25 mouse cellular contexts compared by ENCODE assay signal in the genomic region with DNA sequence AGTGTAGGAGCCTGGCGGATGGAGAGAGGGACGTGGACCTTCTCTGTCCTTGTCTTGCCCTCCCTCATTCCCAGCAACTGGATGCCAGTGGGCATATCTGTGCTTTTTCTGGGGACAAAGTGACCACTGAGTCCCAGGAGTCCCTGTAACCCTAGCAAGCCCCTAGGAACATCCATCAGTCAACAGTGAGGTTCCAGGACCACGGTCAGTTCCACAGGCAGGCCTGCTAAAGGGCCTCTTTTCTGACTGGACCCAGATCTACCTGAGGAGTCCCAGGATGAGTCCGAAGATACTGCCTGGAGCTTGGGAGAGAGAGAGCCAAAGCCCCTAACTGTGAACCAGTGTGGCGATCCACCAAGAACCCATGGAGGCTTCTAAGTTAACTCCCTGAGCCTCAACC. TPM values are rescaled to one million over a fixed set of nuclear protein-coding genes. Genes with fewer than 3 reads are reported as not detected.
A peak's percentile ranks its signal among the peaks of the same experiment; 100 is the strongest.
DNase-seq lines count a peak whose midpoint lies in the region; ATAC-seq and TF ChIP-seq lines count a peak whose summit lies in the region.
"Had no signal": no experiment of that assay in that cellular context is flagged by ENCODE, and none has a peak within 500 bp of the region (broad histone marks: within the 10 kb centered on the region; RNA-seq: fewer than 3 reads in every experiment).

No protein-coding gene starts in this region.

- H3K9me3 ChIP-seq in lung, embryonic 14.5 days (ENCODE audit: low read depth, low read length): no peaks in the 10 kb centered on the region
- no peaks in the 10 kb centered on the region for H3K9me3 ChIP-seq in embryonic facial prominence, embryonic 11.5 days (replicated peaks; ENCODE audit: control insufficient read depth, low read length)
- H3K9me3 ChIP-seq: heart, embryonic 15.5 days had no signal

- no peaks in the 10 kb centered on the region for H3K27me3 ChIP-seq in lung, embryonic 14.5 days (ENCODE audit: insufficient read depth, low read length)
- H3K27me3 ChIP-seq in embryonic facial prominence, embryonic 11.5 days (ENCODE audit: control insufficient read depth, insufficient read depth, low read length): no peaks in the 10 kb centered on the region
- peaks cover 54% of the 10 kb centered on the region for H3K27me3 ChIP-seq in myocyte (ENCODE audit: control insufficient read depth, insufficient read depth, insufficient read length)
- H3K27me3 ChIP-seq: embryonic facial prominence, embryonic 12.5 days; forebrain, embryonic 13.5 days had no signal

- no peak for TF ChIP-seq CTCF in lung, embryonic 14.5 days (IDR thresholded peaks at IDR 0.05; ENCODE audit: low read depth)
- no peak for TF ChIP-seq CTCF in lung, adult 2 months (IDR thresholded peaks at IDR 0.05; ENCODE audit: insufficient read depth, low read length)
- no peak for TF ChIP-seq CTCF in left cerebral cortex, adult 2 months (IDR thresholded peaks at IDR 0.05)

- no peaks in the 10 kb centered on the region for H3K79me2 ChIP-seq in myocyte (ENCODE audit: control insufficient read depth, insufficient read depth)

- H3K4me3 ChIP-seq in lung, embryonic 14.5 days (ENCODE audit: low read depth, low read length): no peak overlapping the region
- H3K4me3 ChIP-seq in lung, adult 2 months (replicated peaks; ENCODE audit: extremely low read depth, low read depth, low read length): no peak overlapping the region
- H3K4me3 ChIP-seq in embryonic facial prominence, embryonic 11.5 days (ENCODE audit: low read depth, low read length): no peak overlapping the region
- no peak overlapping the region for H3K4me3 ChIP-seq in myocyte
- H3K4me3 ChIP-seq in left cerebral cortex, adult 2 months: no peak overlapping the region
- H3K4me3 ChIP-seq: embryonic facial prominence, embryonic 12.5 days; forebrain, embryonic 13.5 days; gastrocnemius, adult 2 months; heart, adult 2 months; heart, embryonic 15.5 days; hindbrain, embryonic 13.5 days had no signal

- no peak for ATAC-seq in lung, embryonic 14.5 days (ENCODE audit: insufficient read depth)
- ATAC-seq in embryonic facial prominence, embryonic 11.5 days (replicated peaks; ENCODE audit: insufficient number of reproducible peaks, low FRiP score, low TSS enrichment, low read depth): no peak
- ATAC-seq: forebrain, embryonic 13.5 days; forebrain, postnatal 0 days; hindbrain, postnatal 0 days had no signal

- H3K36me3 ChIP-seq in lung, embryonic 14.5 days (ENCODE audit: insufficient read depth): no peaks in the 10 kb centered on the region
- no peaks in the 10 kb centered on the region for H3K36me3 ChIP-seq in embryonic facial prominence, embryonic 11.5 days (replicated peaks; ENCODE audit: control insufficient read depth, insufficient read depth, low read depth, low read length)
- H3K36me3 ChIP-seq in myocyte (ENCODE audit: control insufficient read depth, insufficient read depth): no peaks in the 10 kb centered on the region
- H3K36me3 ChIP-seq: embryonic facial prominence, embryonic 12.5 days had no signal

- WGBS in lung, embryonic 14.5 days: 63% methylated on average over 5 of the region's 5 CpGs
- WGBS in lung, adult 2 months: 61% methylated on average over 5 of the region's 5 CpGs
- WGBS in embryonic facial prominence, embryonic 11.5 days: 70% methylated on average over 5 of the region's 5 CpGs

- no peak overlapping the region for H3ac ChIP-seq in myocyte (ENCODE audit: control insufficient read depth, insufficient read length)

- DNase-seq in embryo, embryonic 10.5 days (ENCODE audit: low spot score): peak; percentile 20
- no peak for DNase-seq in embryo, embryonic 9.5 days (ENCODE audit: extremely low spot score)
- DNase-seq in lung, embryonic 14.5 days: peak; percentile 36
- no peak for DNase-seq in lung, adult 2 months
- DNase-seq in embryonic facial prominence, embryonic 11.5 days (ENCODE audit: low spot score): peak; percentile 34
- DNase-seq in spleen, adult 12 weeks (ENCODE audit: low spot score): no peak
- no peak for DNase-seq in left cerebral cortex, adult 2 months (ENCODE audit: extremely low spot score in 1 of 2, low spot score in 2 of 2)
- DNase-seq: adrenal gland, postnatal 14 days; cerebellum, adult 2 months; cerebellum, postnatal 10 days; forebrain, postnatal 0 days; gastrocnemius, adult 2 months; gastrocnemius, postnatal 36 days; heart, adult 2 months; heart, postnatal 14 days; kidney, adult 18-20 months had no signal

- no peak overlapping the region for H3K4me2 ChIP-seq in lung, embryonic 14.5 days
- no peak overlapping the region for H3K4me2 ChIP-seq in embryonic facial prominence, embryonic 11.5 days (ENCODE audit: low read depth, low read length)
- H3K4me2 ChIP-seq in myocyte (ENCODE audit: low read depth): no peak overlapping the region
- H3K4me2 ChIP-seq: embryonic facial prominence, embryonic 12.5 days; forebrain, embryonic 13.5 days; heart, embryonic 11.5 days; heart, embryonic 15.5 days; hindbrain, embryonic 13.5 days had no signal

- H3K27ac ChIP-seq in lung, embryonic 14.5 days (ENCODE audit: low read depth): no peak overlapping the region
- H3K27ac ChIP-seq in embryonic facial prominence, embryonic 11.5 days (replicated peaks; ENCODE audit: low read depth, low read length): no peak overlapping the region
- no peak overlapping the region for H3K27ac ChIP-seq in left cerebral cortex, adult 2 months
- H3K27ac ChIP-seq: embryonic facial prominence, embryonic 12.5 days; forebrain, embryonic 13.5 days; gastrocnemius, adult 2 months; heart, adult 2 months; heart, embryonic 15.5 days; hindbrain, embryonic 13.5 days; hindbrain, postnatal 0 days had no signal

- no peaks in the 10 kb centered on the region for H3K4me1 ChIP-seq in lung, embryonic 14.5 days (ENCODE audit: insufficient read depth)
- H3K4me1 ChIP-seq in lung, adult 2 months (ENCODE audit: control insufficient read depth, insufficient read depth, low read length): no peaks in the 10 kb centered on the region
- H3K4me1 ChIP-seq in embryonic facial prominence, embryonic 11.5 days (ENCODE audit: control insufficient read depth, insufficient read depth, low read length): no peaks in the 10 kb centered on the region
- H3K4me1 ChIP-seq: forebrain, embryonic 13.5 days; heart, embryonic 15.5 days had no signal

- intact Hi-C loops in left cerebral cortex, adult 2 months (cut with DNase I): no loop called here

- TF ChIP-seq POLR2A in lung, adult 2 months (IDR thresholded peaks at IDR 0.05; ENCODE audit: borderline replicate concordance, extremely low read depth, low read depth, low read length): no peak
- TF ChIP-seq POLR2A in myocyte (IDR thresholded peaks at IDR 0.05; ENCODE audit: insufficient read length, low read depth): no peak

- H3K9ac ChIP-seq in lung, embryonic 14.5 days: no peak overlapping the region
- no peak overlapping the region for H3K9ac ChIP-seq in embryonic facial prominence, embryonic 11.5 days (replicated peaks; ENCODE audit: low read length)
- H3K9ac ChIP-seq: embryonic facial prominence, embryonic 12.5 days; forebrain, embryonic 13.5 days; forebrain, postnatal 0 days; heart, embryonic 15.5 days; hindbrain, embryonic 13.5 days had no signal

TF ChIP-seq in myocyte, 11 proteins besides CTCF, POLR2A, EP300 and RAD21:
- TF ChIP-seq TCF3 (IDR thresholded peaks at IDR 0.05; ENCODE audit: insufficient read length, low read depth) (no peak), REST (IDR thresholded peaks at IDR 0.05; ENCODE audit: insufficient read depth, insufficient read length) (peak; percentile 51)

RNA-seq across cellular contexts. Expression of a gene that starts 53.1 kb away (rescaled TPM):
- polyA plus RNA-seq in lung, embryonic 14.5 days (2014; fragmentation: Nextera tagmentation; extraction: Ambion mirVana): 0.14 and 0.37 TPM in 2 replicates
- polyA plus RNA-seq in lung, adult 2 months (2012; rRNA removed): 1.2 and 2.1 TPM in 2 replicates
- polyA plus RNA-seq in embryonic facial prominence, embryonic 11.5 days (2014; fragmentation: Nextera tagmentation; extraction: Ambion mirVana): 0.06 and 0.14 TPM in 2 replicates
- 1.9 TPM for polyA plus RNA-seq in myocyte (2012; fragmentation: generic; extraction: Trizol)
- total RNA-seq in left cerebral cortex, adult 2 months (2021): 10 to 100 TPM; 16.2 to 17.3 TPM
- total RNA-seq: CH12.LX; hematopoietic stem cell, adult 5-6 weeks had no signal

Comparison
In these comparisons a context has a peak if more than half of its experiments do, and no peak if none do; other contexts are left out.
1. DNase-seq: peak in embryo, embryonic 10.5 days (single experiment), lung, embryonic 14.5 days (single experiment) and embryonic facial prominence, embryonic 11.5 days (single experiment); none in embryo, embryonic 9.5 days (single experiment), lung, adult 2 months (single experiment), spleen, adult 12 weeks (single experiment) and left cerebral cortex, adult 2 months (0 of 2).